Mouse (Mus musculus): ENCODE results near the gene Nrp2. TPM values are rescaled to one million over a fixed set of nuclear protein-coding genes. Genes with fewer than 3 reads are reported as not detected.

The Nrp2 gene
- polyA plus RNA-seq, 1 experiment from 2014 or later, result 26.0 TPM

GRCm38 (mm10) chr1:62838083-62838482 lies 135.0 kb downstream of the Nrp2 start:
- WGBS, result 91% methylated on average over 3 of the region's 3 CpGs
- Histone ChIP-seq H3K9ac (replicated peaks) (no peak overlapping the region), H3K4me3 (no peak overlapping the region), H3K4me1 (no peaks in the 10 kb centered on the region), H3K27me3 (no peaks in the 10 kb centered on the region), H3K9me3 (peaks cover 7% of the 10 kb centered on the region; the same call in 1 of the 2 replicates), H3K27ac (replicated peaks) (no peak overlapping the region), H3K36me3 (no peaks in the 10 kb centered on the region), H3K4me2 (replicated peaks) (no peak overlapping the region)
- no peak for ATAC-seq (ENCODE audit: low FRiP score, low read depth)

- H3K27ac ChIP-seq (replicated peaks), result no peak overlapping the region
- H3K9me3 ChIP-seq, result peaks cover 7% of the 10 kb centered on the region; the same call in 1 of the 2 replicates
- 57% methylated on average over 2 of the region's 2 CpGs for WGBS
- no peaks in the 10 kb centered on the region for H3K27me3 ChIP-seq
- H3K4me1 ChIP-seq, result no peaks in the 10 kb centered on the region
- H3K9ac ChIP-seq (replicated peaks), result no peak overlapping the region
- no peak overlapping the region for H3K4me2 ChIP-seq (replicated peaks)
- no peak overlapping the region for H3K4me3 ChIP-seq
- ATAC-seq (ENCODE audit: low FRiP score, low read depth), result no peak
- H3K36me3 ChIP-seq, result no peaks in the 10 kb centered on the region
These were observed 135.5 kb downstream of the Nrp2 start for GRCm38 (mm10) chr1:62838631-62839030.

GRCm38 (mm10) chr1:62843215-62843614 lies 140.1 kb downstream of the Nrp2 start:
- Histone ChIP-seq H3K4me2 (replicated peaks) (no peak overlapping the region), H3K27me3 (no peaks in the 10 kb centered on the region), H3K9me3 (no peaks in the 10 kb centered on the region), H3K4me1 (no peaks in the 10 kb centered on the region), H3K36me3 (no peaks in the 10 kb centered on the region), H3K9ac (replicated peaks) (no peak overlapping the region), H3K4me3 (no peak overlapping the region), H3K27ac (replicated peaks) (no peak overlapping the region)
- 96% methylated on average over 4 of the region's 4 CpGs for WGBS
- no peak for ATAC-seq (ENCODE audit: low FRiP score, low read depth)

- ATAC-seq (ENCODE audit: low FRiP score, low read depth), result peak; percentile 47; the same call in 1 of the 2 replicates
- Histone ChIP-seq H3K9me3 (no peaks in the 10 kb centered on the region), H3K27me3 (no peaks in the 10 kb centered on the region), H3K9ac (replicated peaks) (no peak overlapping the region), H3K27ac (replicated peaks) (0 out of 2 replicates have a peak overlapping the region, but pooled peaks have one; percentile 4), H3K36me3 (no peaks in the 10 kb centered on the region), H3K4me3 (no peak overlapping the region), H3K4me1 (no peaks in the 10 kb centered on the region), H3K4me2 (replicated peaks) (0 out of 2 replicates have a peak overlapping the region, but pooled peaks have one; percentile 2)
- WGBS, result 33% methylated on average over 8 of the region's 8 CpGs
These were observed 148.2 kb downstream of the Nrp2 start for GRCm38 (mm10) chr1:62850990-62851940.

- H3K4me2 ChIP-seq (replicated peaks), result no peak overlapping the region
- 82% methylated on average over 9 of the region's 9 CpGs for WGBS
- H3K27me3 ChIP-seq, result no peaks in the 10 kb centered on the region
- H3K4me3 ChIP-seq, result no peak overlapping the region
- no peaks in the 10 kb centered on the region for H3K9me3 ChIP-seq
- ATAC-seq (ENCODE audit: low FRiP score, low read depth), result no peak
- no peak overlapping the region for H3K27ac ChIP-seq (replicated peaks)
- H3K36me3 ChIP-seq, result no peaks in the 10 kb centered on the region
- no peaks in the 10 kb centered on the region for H3K4me1 ChIP-seq
- H3K9ac ChIP-seq (replicated peaks), result no peak overlapping the region
These were observed 150.3 kb downstream of the Nrp2 start for GRCm38 (mm10) chr1:62853362-62853761.

- Histone ChIP-seq H3K4me1 (no peaks in the 10 kb centered on the region), H3K9ac (replicated peaks) (no peak overlapping the region), H3K9me3 (no peaks in the 10 kb centered on the region), H3K4me3 (no peak overlapping the region), H3K27ac (replicated peaks) (no peak overlapping the region), H3K36me3 (no peaks in the 10 kb centered on the region), H3K4me2 (replicated peaks) (no peak overlapping the region), H3K27me3 (no peaks in the 10 kb centered on the region)
- 84% methylated on average over 4 of the region's 4 CpGs for WGBS
- ATAC-seq (ENCODE audit: low FRiP score, low read depth), result no peak
These were observed 150.9 kb downstream of the Nrp2 start for GRCm38 (mm10) chr1:62853996-62854395.

- H3K36me3 ChIP-seq, result no peaks in the 10 kb centered on the region
- no peak overlapping the region for H3K27ac ChIP-seq (replicated peaks)
- H3K4me2 ChIP-seq (replicated peaks), result no peak overlapping the region
- H3K9ac ChIP-seq (replicated peaks), result no peak overlapping the region
- no peak overlapping the region for H3K4me3 ChIP-seq
- ATAC-seq (ENCODE audit: low FRiP score, low read depth), result no peak
- no peaks in the 10 kb centered on the region for H3K9me3 ChIP-seq
- H3K4me1 ChIP-seq, result peaks cover 5% of the 10 kb centered on the region; the same call in 1 of the 2 replicates
- WGBS, result 53% methylated on average over 2 of the region's 2 CpGs
- H3K27me3 ChIP-seq, result no peaks in the 10 kb centered on the region
These were observed 156.0 kb downstream of the Nrp2 start for GRCm38 (mm10) chr1:62859098-62859497.

GRCm38 (mm10) chr1:62859556-62860300 lies 156.6 kb downstream of the Nrp2 start:
- H3K27ac ChIP-seq (replicated peaks), result no peak overlapping the region
- peaks cover 5% of the 10 kb centered on the region; the same call in 1 of the 2 replicates for H3K4me1 ChIP-seq
- 80% methylated on average over 9 of the region's 9 CpGs for WGBS
- H3K9ac ChIP-seq (replicated peaks), result no peak overlapping the region
- no peaks in the 10 kb centered on the region for H3K27me3 ChIP-seq
- H3K9me3 ChIP-seq, result no peaks in the 10 kb centered on the region
- H3K36me3 ChIP-seq, result no peaks in the 10 kb centered on the region
- no peak overlapping the region for H3K4me2 ChIP-seq (replicated peaks)
- no peak for ATAC-seq (ENCODE audit: low FRiP score, low read depth)
- no peak overlapping the region for H3K4me3 ChIP-seq

GRCm38 (mm10) chr1:62860327-62860726 lies 157.2 kb downstream of the Nrp2 start:
- no peak for ATAC-seq (ENCODE audit: low FRiP score, low read depth)
- Histone ChIP-seq H3K36me3 (no peaks in the 10 kb centered on the region), H3K4me1 (peaks cover 5% of the 10 kb centered on the region; the same call in 1 of the 2 replicates), H3K4me3 (no peak overlapping the region), H3K27me3 (no peaks in the 10 kb centered on the region), H3K27ac (replicated peaks) (no peak overlapping the region), H3K9me3 (no peaks in the 10 kb centered on the region), H3K4me2 (replicated peaks) (no peak overlapping the region), H3K9ac (replicated peaks) (no peak overlapping the region)
- WGBS, result 79% methylated on average over 5 of the region's 5 CpGs

GRCm38 (mm10) chr1:62860788-62861187 lies 157.7 kb downstream of the Nrp2 start:
- no peak overlapping the region for H3K4me2 ChIP-seq (replicated peaks)
- WGBS, result 48% methylated on average over 5 of the region's 5 CpGs
- no peak overlapping the region for H3K4me3 ChIP-seq
- H3K27ac ChIP-seq (replicated peaks), result no peak overlapping the region
- ATAC-seq (ENCODE audit: low FRiP score, low read depth), result no peak
- H3K9me3 ChIP-seq, result no peaks in the 10 kb centered on the region
- peaks cover 5% of the 10 kb centered on the region; the same call in 1 of the 2 replicates for H3K4me1 ChIP-seq
- H3K36me3 ChIP-seq, result no peaks in the 10 kb centered on the region
- H3K27me3 ChIP-seq, result no peaks in the 10 kb centered on the region
- no peak overlapping the region for H3K9ac ChIP-seq (replicated peaks)
